Mouse (Mus musculus) kidney, postnatal 0 days (tissue): ENCODE data around the gene Sorl1. TPM values are rescaled to one million over a fixed set of nuclear protein-coding genes. Genes with fewer than 3 reads are reported as not detected.

Experiments used
- ATAC-seq: fragments of 200-750 bp; cut with Nextera tagmentation; replicated peaks from 2 replicates; pipeline ENCODE4 v1.8.0; 2017; ENCODE audit warnings: low read depth, moderate number of reproducible peaks, moderate TSS enrichment, moderate library complexity; ENCODE audit not compliant: low FRiP score
- DNase-seq: peaks from one replicate; pipeline ENCODE4 v3.0.0-alpha.2; 2016; ENCODE audit warnings: low spot score
- H3K27ac ChIP-seq: fragments of 300-500 bp; sonication (generic); 2 replicates; pipeline ENCODE4 v1.5.1; 2014; ENCODE audit warnings: mild to moderate bottlenecking
- H3K27me3 ChIP-seq: fragments of 300-500 bp; sonication (generic); 2 replicates; pipeline ENCODE4 v1.6.1; 2014; ENCODE audit warnings: low read length, mixed read lengths; ENCODE audit not compliant: insufficient read depth
- H3K36me3 ChIP-seq: fragments of 300-500 bp; sonication (generic); 2 replicates; pipeline ENCODE4 v1.6.1; 2014; ENCODE audit warnings: low read length, mixed read lengths; ENCODE audit not compliant: insufficient read depth
- H3K4me1 ChIP-seq: fragments of 300-500 bp; sonication (generic); replicated peaks from 2 replicates; pipeline ENCODE4 v1.6.1; 2014; ENCODE audit warnings: antibody characterized with exemption, low read length, mixed read lengths; ENCODE audit not compliant: insufficient read depth
- H3K4me2 ChIP-seq: fragments of 300-500 bp; sonication (generic); 2 replicates; pipeline ENCODE4 v1.6.1; 2014; ENCODE audit warnings: mild to moderate bottlenecking, low read length, moderate library complexity, mixed read lengths
- H3K4me3 ChIP-seq: fragments of 300-500 bp; sonication (generic); replicated peaks from 2 replicates; pipeline ENCODE4 v1.5.1; 2014; ENCODE audit warnings: low read depth, low read length
- H3K9ac ChIP-seq: fragments of 300-500 bp; sonication (generic); 2 replicates; pipeline ENCODE4 v1.6.1; 2014; ENCODE audit warnings: low read depth, low read length
- H3K9me3 ChIP-seq: fragments of 300-500 bp; sonication (generic); replicated peaks from 2 replicates; pipeline ENCODE4 v1.6.1; 2016; ENCODE audit warnings: low read length, inconsistent platforms, mixed read lengths
- CTCF ChIP-seq: IDR thresholded peaks from 2 replicates; pipeline ENCODE4 v1.5.1; 2016; ENCODE audit warnings: antibody characterized with exemption, low read depth, mild to moderate bottlenecking, moderate library complexity
- WGBS: fragments of 180-500 bp; shearing (Covaris S2); extraction: QIAGEN DNeasy Blood & Tissue Kit; methylation state at CpG from one replicate; pipeline ENCODE4 v1.1.7; 2014; 5-methylcytosine and 5-hydroxymethylcytosine counted together
- polyA plus RNA-seq: library from polyadenylated mRNA; unstranded; fragments of >200 nt; fragmentation: Nextera tagmentation; extraction: Ambion mirVana; gene quantifications from 2 replicates; pipeline ENCODE4 v1.2.1, GENCODE M21; 2015

Gene Sorl1
- polyA plus RNA-seq, 1 experiment from 2014 or later, result 11.1 TPM

DNA sequence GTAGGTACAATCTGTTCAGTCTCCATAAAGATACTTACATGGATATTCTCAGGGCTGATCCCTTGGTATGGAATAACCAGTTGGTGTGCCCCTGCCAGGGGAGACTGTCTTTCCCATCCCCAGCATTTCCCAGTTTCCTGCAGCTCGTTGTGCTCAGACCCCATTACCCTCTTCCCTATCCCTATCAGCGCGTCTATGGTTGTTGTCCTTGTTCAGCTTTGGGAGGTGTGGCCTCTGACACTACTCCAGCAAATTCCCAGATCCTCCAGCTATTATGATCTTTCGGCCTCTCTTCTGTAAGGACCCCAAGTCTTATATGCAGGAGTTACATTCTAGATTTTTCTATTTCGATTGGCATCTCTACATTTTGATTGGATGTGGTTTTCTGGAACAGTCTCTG, 35.3 kb upstream of the Sorl1 start:
- no peaks in the 10 kb centered on the region for H3K9me3 ChIP-seq
- 58% methylated on average over 5 of the region's 5 CpGs for WGBS
- H3K9ac ChIP-seq, result no peak overlapping the region
- H3K27me3 ChIP-seq, result no peaks in the 10 kb centered on the region
- no peak for ATAC-seq
- no peak overlapping the region for H3K4me3 ChIP-seq
- no peaks in the 10 kb centered on the region for H3K36me3 ChIP-seq
- no peak overlapping the region for H3K27ac ChIP-seq
- H3K4me2 ChIP-seq, result no peak overlapping the region
- no peaks in the 10 kb centered on the region for H3K4me1 ChIP-seq
- DNase-seq, result no peak
- no peak for TF ChIP-seq CTCF

DNA sequence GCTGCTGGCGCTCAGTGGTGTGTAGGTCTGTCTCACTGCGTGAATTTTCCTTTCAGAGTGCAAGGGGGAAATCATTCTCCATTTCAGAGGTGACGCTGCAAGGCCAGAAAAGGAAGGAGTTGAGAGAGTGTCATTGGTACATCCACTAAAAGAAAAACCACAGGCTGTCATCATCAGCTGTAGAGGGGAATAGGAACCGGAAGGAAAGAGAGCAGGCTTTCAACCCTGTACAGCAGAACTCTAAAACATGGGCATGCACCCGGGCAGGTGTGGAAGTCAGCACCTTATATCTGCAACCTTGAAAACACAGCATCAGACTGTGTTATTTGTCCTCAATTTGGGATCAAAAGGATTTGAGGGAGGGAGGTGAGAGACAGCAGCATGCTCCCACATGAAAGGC, 34.6 kb upstream of the Sorl1 start:
- Histone ChIP-seq H3K9ac (no peak overlapping the region), H3K27ac (no peak overlapping the region), H3K4me2 (no peak overlapping the region), H3K27me3 (no peaks in the 10 kb centered on the region), H3K4me1 (no peaks in the 10 kb centered on the region), H3K36me3 (no peaks in the 10 kb centered on the region), H3K9me3 (no peaks in the 10 kb centered on the region), H3K4me3 (no peak overlapping the region)
- ATAC-seq (no peak), DNase-seq (no peak)
- no peak for TF ChIP-seq CTCF
- WGBS, result 41% methylated on average over 5 of the region's 5 CpGs

DNA sequence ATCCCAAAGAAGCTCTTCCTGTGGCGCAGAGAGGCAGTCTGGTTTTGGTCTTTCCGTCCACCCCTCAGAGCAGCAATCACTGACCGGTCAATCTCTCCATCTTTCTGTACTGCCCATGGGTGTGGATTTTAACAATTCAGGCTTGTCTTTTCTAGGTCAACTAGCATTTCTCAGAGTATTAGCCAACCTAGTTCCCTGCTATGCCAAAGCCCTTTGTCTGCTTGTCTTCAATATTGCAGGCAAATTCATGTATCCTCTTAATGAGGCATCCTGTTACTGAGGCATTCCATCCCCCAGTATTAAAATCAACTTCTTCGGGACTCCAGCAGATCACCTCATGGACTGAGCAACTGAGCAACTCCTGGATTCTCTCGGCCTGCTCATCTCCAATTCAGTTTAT, 33.9 kb upstream of the Sorl1 start:
- H3K4me3 ChIP-seq, result no peak overlapping the region
- H3K4me2 ChIP-seq, result no peak overlapping the region
- H3K36me3 ChIP-seq, result no peaks in the 10 kb centered on the region
- no peak overlapping the region for H3K9ac ChIP-seq
- no peaks in the 10 kb centered on the region for H3K27me3 ChIP-seq
- DNase-seq (no peak), ATAC-seq (no peak)
- H3K27ac ChIP-seq, result no peak overlapping the region
- 90% methylated on average over 5 of the region's 5 CpGs for whole genome bisulfite sequencing
- no peaks in the 10 kb centered on the region for H3K4me1 ChIP-seq
- no peak for TF ChIP-seq CTCF
- H3K9me3 ChIP-seq, result no peaks in the 10 kb centered on the region

DNA sequence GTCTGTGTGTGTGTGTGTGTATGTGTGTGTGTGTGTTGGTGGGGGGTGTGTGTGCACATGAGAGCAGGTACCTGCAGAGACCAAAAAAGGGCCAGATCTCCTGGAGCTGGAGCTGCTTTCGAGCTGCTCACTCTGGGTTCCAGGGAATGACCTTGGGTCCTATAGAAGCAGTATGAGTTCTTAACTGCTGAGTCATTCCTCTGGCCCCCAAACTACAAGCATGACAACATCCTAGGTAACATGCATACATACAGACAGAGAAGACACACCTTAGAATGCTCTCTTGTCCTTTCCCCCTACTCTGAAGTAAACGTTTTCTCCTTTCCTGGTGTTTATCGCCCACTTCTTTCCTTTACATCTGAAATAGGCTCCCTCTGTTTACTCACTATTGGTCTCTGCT, 32.5 kb upstream of the Sorl1 start:
- Histone ChIP-seq H3K4me1 (no peaks in the 10 kb centered on the region), H3K4me2 (no peak overlapping the region), H3K27me3 (no peaks in the 10 kb centered on the region), H3K4me3 (no peak overlapping the region), H3K9me3 (no peaks in the 10 kb centered on the region), H3K36me3 (no peaks in the 10 kb centered on the region), H3K9ac (no peak overlapping the region), H3K27ac (no peak overlapping the region)
- DNase-seq, result no peak
- no peak for TF ChIP-seq CTCF
- 80% methylated on average over 3 of the region's 3 CpGs for WGBS
- ATAC-seq, result no peak

DNA sequence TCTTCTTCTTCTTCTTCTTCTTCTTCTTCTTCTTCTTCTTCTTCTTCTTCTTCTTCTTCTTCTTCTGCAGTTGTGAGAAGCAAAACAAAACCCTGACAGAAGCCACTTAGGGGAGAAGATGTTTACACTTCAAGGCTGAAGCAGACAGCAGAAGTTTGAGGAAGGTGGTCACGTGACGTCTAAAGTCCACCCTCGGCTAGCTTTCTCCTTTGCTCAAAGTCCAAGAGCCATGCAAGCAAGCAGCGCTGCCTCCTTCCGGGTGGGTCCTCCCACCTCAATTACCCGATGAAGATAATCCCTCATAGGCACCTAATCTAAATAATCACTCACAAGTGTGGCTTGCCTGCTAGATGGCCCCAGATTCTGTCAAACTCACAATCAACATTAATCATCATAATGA, 30.6 kb upstream of the Sorl1 start:
- no peak overlapping the region for H3K27ac ChIP-seq
- 74% methylated on average over 6 of the region's 6 CpGs for WGBS
- H3K9ac ChIP-seq, result no peak overlapping the region
- DNase-seq (peak; percentile 6), ATAC-seq (no peak)
- no peak overlapping the region for H3K4me3 ChIP-seq
- no peaks in the 10 kb centered on the region for H3K4me1 ChIP-seq
- no peaks in the 10 kb centered on the region for H3K9me3 ChIP-seq
- H3K36me3 ChIP-seq, result no peaks in the 10 kb centered on the region
- no peaks in the 10 kb centered on the region for H3K27me3 ChIP-seq
- H3K4me2 ChIP-seq, result no peak overlapping the region
- no peak for TF ChIP-seq CTCF

DNA sequence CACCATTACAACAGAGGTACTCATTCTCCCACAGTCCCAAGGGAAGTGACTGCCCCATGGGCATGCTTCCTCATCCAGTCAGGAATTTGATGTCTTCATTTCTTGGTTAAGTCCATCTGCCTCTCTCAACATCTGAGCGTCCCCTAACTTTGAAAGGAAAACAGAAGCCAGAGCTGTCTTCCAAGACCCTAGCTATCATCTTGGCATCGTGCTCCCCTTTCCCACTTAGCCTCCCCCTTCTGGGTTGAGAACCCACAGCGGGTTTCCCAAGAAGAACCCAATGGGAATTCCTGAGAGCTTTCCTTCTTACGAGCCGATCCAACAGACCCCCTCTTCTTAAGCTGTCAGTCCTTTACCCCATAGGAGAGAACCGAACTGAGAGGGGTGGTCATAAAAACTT, 24.7 kb upstream of the Sorl1 start:
- Histone ChIP-seq H3K27me3 (no peaks in the 10 kb centered on the region), H3K36me3 (no peaks in the 10 kb centered on the region), H3K4me3 (no peak overlapping the region), H3K9ac (no peak overlapping the region), H3K27ac (no peak overlapping the region), H3K9me3 (no peaks in the 10 kb centered on the region), H3K4me1 (no peaks in the 10 kb centered on the region), H3K4me2 (no peak overlapping the region)
- no peak for TF ChIP-seq CTCF
- no peak for DNase-seq
- 85% methylated on average over 6 of the region's 6 CpGs for WGBS
- ATAC-seq, result no peak

DNA sequence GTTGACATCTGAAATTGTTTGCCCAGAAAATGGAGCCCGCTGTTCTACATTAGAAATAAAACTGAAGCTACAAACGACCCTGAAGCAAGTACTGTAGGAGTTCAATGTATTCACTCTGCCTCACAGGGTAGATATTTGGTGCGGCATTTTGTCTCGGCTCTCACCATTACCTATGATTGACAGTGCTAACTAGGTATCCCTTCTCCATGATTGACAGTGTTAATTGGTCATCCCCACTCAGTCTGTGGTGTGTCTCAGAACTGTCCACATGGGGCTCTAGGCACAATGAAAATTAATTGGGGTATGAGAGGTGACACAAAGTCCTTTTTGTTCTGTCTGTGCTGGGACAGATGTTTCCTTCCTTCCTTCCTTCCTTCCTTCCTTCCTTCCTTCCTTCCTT, 23.9 kb upstream of the Sorl1 start:
- Histone ChIP-seq H3K36me3 (no peaks in the 10 kb centered on the region), H3K4me3 (no peak overlapping the region), H3K27ac (no peak overlapping the region), H3K4me1 (no peaks in the 10 kb centered on the region), H3K27me3 (no peaks in the 10 kb centered on the region), H3K4me2 (no peak overlapping the region), H3K9ac (no peak overlapping the region), H3K9me3 (no peaks in the 10 kb centered on the region)
- DNase-seq (no peak), ATAC-seq (no peak)
- WGBS, result 88% methylated on average over 4 of the region's 4 CpGs
- TF ChIP-seq CTCF, result no peak
